Mouse (Mus musculus) ES-Bruce4 (cell line): ENCODE data around the gene Abhd4. TPM values are rescaled to one million over a fixed set of nuclear protein-coding genes. Genes with fewer than 3 reads are reported as not detected.
"Not testable (repeated sequence)": the region's sequence is repeated elsewhere in the genome, so short reads cannot be mapped to it uniquely, and the experiment has no call there.

Experiments used
- H3K27ac ChIP-seq: 2 replicates; pipeline ENCODE4 v1.5.1; 2012; ENCODE audit warnings: low read length, inconsistent platforms; ENCODE audit not compliant: insufficient read depth
- H3K27me3 ChIP-seq: 2 replicates; pipeline ENCODE4 v1.6.1; 2012; ENCODE audit warnings: mild to moderate bottlenecking, low read length, inconsistent platforms; ENCODE audit not compliant: control insufficient read depth, poor library complexity, insufficient read depth, severe bottlenecking
- H3K36me3 ChIP-seq: 2 replicates; pipeline ENCODE4 v1.6.1; 2012; ENCODE audit warnings: inconsistent platforms, mild to moderate bottlenecking, low read length, moderate library complexity; ENCODE audit not compliant: control insufficient read depth, poor library complexity, insufficient read depth, severe bottlenecking
- H3K4me1 ChIP-seq: one replicate; pipeline ENCODE4 v1.8.1; 2011; ENCODE audit warnings: low read length; ENCODE audit not compliant: control insufficient read depth, insufficient read depth
- H3K4me3 ChIP-seq: 2 replicates; pipeline ENCODE4 v1.5.1; 2011; ENCODE audit warnings: low read depth, mild to moderate bottlenecking, low read length
- H3K9ac ChIP-seq: 2 replicates; pipeline ENCODE4 v1.6.1; 2012; ENCODE audit warnings: low read depth, mild to moderate bottlenecking, inconsistent platforms; ENCODE audit not compliant: poor library complexity, severe bottlenecking
- H3K9me3 ChIP-seq: replicated peaks from 2 replicates; pipeline ENCODE4 v1.6.1; 2012; ENCODE audit warnings: mild to moderate bottlenecking, low read length, inconsistent platforms; ENCODE audit not compliant: control insufficient read depth, poor library complexity, insufficient read depth, severe bottlenecking
- CTCF ChIP-seq: IDR thresholded peaks from one replicate; pipeline ENCODE4 v1.8.1; 2011; ENCODE audit warnings: low read depth, low read length
- EP300 ChIP-seq: IDR thresholded peaks from 2 replicates; pipeline ENCODE4 v1.6.1; 2011; ENCODE audit warnings: low read depth, low read length; ENCODE audit not compliant: insufficient read depth
- POLR2A ChIP-seq: IDR thresholded peaks from one replicate; pipeline ENCODE4 v1.8.1; 2011; ENCODE audit warnings: low read length; ENCODE audit not compliant: insufficient read depth
- polyA plus RNA-seq: library from polyadenylated mRNA; stranded (reverse); fragments of >200 nt; gene quantifications from 2 replicates; pipeline ENCODE4 v1.2.4, GENCODE M21; 2011; ENCODE audit warnings: low read depth; ENCODE audit not compliant: missing spikeins, insufficient read depth, insufficient read length

Abhd4 gene
- polyA plus RNA-seq, 1 experiment, result 102 TPM

GRCm38 (mm10) chr14:54228933-54229713 is 24.9 kb upstream of the Abhd4 start:
- H3K27ac ChIP-seq, result peak overlapping the region; percentile 78
- H3K36me3 ChIP-seq, result no peaks in the 10 kb centered on the region
- TF ChIP-seq EP300 (0 out of 2 replicates have a peak, but pooled peaks have one; percentile 62), CTCF (no peak), POLR2A (no peak)
- no peaks in the 10 kb centered on the region for H3K27me3 ChIP-seq
- H3K4me1 ChIP-seq, result peaks cover 12% of the 10 kb centered on the region
- peak overlapping the region; percentile 15 for H3K4me3 ChIP-seq
- H3K9me3 ChIP-seq, result no peaks in the 10 kb centered on the region
- H3K9ac ChIP-seq, result peak overlapping the region; percentile 25

- H3K27ac ChIP-seq, result peak overlapping the region; percentile 78; the same call in 1 of the 2 replicates
- H3K4me1 ChIP-seq, H3K9me3 ChIP-seq, H3K36me3 ChIP-seq, H3K4me3 ChIP-seq, H3K27me3 ChIP-seq, H3K9ac ChIP-seq: not testable (repeated sequence)
Measured at GRCm38 (mm10) chr14:54229849-54230248, 24.1 kb upstream of the Abhd4 start.

GRCm38 (mm10) chr14:54230638-54231150 is 23.3 kb upstream of the Abhd4 start:
- no peaks in the 10 kb centered on the region for H3K27me3 ChIP-seq
- H3K9ac ChIP-seq, result peak overlapping the region; percentile 45; the same call in 1 of the 2 replicates
- H3K9me3 ChIP-seq, result no peaks in the 10 kb centered on the region
- peak overlapping the region; percentile 31; the same call in 1 of the 2 replicates for H3K4me3 ChIP-seq
- H3K27ac ChIP-seq, result no peak overlapping the region
- peaks cover 8% of the 10 kb centered on the region for H3K4me1 ChIP-seq
- TF ChIP-seq POLR2A (no peak), CTCF (no peak), EP300 (no peak)
- no peaks in the 10 kb centered on the region for H3K36me3 ChIP-seq

- H3K9me3 ChIP-seq, result no peaks in the 10 kb centered on the region
Measured at GRCm38 (mm10) chr14:54231176-54231956, 22.6 kb upstream of the Abhd4 start.

GRCm38 (mm10) chr14:54232143-54232542 is 21.8 kb upstream of the Abhd4 start:
- Histone ChIP-seq H3K36me3 (no peaks in the 10 kb centered on the region), H3K4me1 (peaks cover 8% of the 10 kb centered on the region), H3K27ac (no peak overlapping the region), H3K27me3 (no peaks in the 10 kb centered on the region), H3K9ac (no peak overlapping the region), H3K9me3 (no peaks in the 10 kb centered on the region), H3K4me3 (no peak overlapping the region)
- TF ChIP-seq EP300 (no peak), CTCF (no peak), POLR2A (no peak)

More at GRCm38 (mm10) chr14:54231176-54231956, 22.6 kb upstream of the Abhd4 start:
- H3K27me3 ChIP-seq, result no peaks in the 10 kb centered on the region
- peak overlapping the region; percentile 45 for H3K9ac ChIP-seq
- TF ChIP-seq CTCF (no peak), EP300 (no peak), POLR2A (no peak)
- H3K27ac ChIP-seq, result no peak overlapping the region
- H3K4me3 ChIP-seq, result peak overlapping the region; percentile 31
- H3K4me1 ChIP-seq, result peaks cover 8% of the 10 kb centered on the region
- H3K36me3 ChIP-seq, result no peaks in the 10 kb centered on the region
